Mouse (Mus musculus): ENCODE measurements around the gene Klhl32.
"Not testable (repeated sequence)": the region's sequence is repeated elsewhere in the genome, so short reads cannot be mapped to it uniquely, and the experiment has no call there.

Gene Klhl32

DNA sequence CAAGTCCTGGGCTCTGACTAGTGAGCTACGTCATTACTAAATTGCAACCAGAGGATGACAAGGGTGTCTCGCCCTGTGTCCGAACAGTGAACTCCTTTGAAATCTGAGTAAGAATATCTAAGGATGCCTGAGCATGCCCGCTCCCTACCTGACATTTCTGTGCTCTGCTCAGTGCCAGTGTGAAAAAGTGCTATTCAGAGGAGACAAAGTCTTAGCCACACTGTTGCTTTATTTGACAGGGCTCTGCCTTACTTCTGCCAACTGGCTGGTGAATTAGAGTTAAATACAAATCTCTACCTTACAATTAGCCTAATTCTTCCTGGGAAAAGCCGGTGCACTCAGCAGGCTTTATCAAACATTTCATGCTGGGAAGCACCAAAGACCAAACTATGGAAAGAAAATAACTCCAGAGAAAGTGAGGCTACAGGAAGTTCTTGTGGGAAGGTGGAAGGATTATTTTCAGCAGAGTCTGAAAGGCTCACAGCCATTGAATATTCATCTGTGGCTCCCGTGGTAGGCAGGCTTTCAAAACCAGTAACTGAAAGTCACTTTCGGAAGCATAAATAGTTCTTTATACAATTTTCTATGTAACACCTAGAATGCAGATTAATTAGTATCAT lies 57.1 kb downstream of the Klhl32 start:
- DNase-seq: no peak

DNA sequence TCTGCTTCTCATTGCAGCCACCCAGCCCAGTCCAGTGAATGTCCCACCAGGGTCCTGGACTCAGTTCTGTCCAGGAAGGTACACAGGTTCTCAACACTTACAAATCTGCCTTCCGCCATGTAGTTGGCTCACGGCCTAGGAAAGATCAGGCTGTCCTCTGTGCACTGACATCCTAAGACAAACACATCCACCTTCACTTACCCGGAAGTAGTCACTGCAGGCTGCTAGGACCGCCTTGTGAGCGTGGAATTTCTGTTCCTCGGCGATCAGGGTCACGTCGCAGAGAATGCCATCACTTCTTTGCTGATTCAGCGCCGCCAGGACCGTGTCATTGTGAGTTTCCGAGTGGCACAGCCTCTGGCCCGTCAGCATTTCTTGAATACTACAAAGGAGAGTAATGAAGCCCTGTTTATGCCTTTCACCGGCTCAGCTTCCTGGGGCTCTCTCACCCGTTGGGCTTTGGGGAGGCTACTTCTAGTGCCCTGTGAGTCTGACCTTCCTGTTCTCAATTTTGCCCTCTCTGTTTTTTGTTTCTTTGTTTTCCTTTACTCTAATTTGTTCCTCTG lies 58.4 kb downstream of the Klhl32 start:
- DNase-seq: no peak

DNA sequence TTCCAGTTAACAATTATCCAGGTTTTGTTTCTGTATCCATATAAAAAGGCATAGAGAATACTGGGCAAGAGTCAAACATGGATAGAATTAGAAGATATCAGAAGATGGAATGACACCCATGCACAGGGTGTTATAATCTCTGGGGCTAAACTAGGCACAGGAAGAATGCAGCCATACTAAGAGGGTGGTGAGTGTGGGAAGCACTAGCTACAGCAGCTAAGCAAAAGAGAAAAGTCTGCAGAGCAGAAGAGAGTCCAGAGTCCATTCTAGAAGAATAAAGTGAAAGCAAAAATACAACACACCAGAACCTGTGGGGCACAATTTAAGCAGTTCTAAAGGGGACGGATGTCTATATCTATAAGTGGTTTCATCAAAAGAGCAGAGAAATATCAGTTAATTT lies 61.6 kb downstream of the Klhl32 start:
- no peak for DNase-seq

DNA sequence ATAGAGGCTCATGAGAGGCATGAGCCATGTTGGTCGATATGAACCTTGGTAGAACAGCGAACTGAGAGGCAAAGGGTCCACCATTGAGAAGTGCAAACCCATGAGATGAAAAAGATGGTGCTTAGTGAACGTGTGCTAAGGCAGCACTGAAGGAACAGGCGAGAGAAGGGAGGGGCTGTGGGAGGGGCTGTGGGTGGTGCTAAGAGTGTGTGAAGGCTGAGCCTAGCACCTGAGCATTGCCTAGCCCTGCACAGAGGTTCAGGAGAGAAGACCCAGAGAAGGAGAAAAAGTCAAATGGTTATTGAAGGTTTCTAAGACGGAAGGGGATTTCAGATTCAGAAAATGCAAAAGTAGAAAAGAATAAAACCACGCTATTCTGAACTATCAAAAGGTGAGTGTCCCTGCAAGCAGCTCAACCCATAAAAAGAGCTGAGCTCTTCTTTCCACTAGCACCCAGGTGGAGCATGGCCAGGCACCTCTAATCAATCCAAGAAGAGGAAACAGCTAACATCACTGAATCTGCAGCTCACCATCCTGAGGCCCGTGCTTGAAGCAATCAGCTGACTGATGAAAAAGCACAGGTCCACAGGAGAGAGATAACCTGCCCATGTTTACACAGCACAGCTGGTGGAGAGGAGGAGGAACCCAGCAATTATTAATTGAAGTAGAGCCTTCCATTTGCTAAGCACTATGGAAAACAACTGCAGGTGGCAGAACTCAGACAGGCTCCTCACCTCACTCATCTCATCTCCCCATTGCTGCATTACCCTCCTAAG lies 65.0 kb downstream of the Klhl32 start:
- DNase-seq: no peak

DNA sequence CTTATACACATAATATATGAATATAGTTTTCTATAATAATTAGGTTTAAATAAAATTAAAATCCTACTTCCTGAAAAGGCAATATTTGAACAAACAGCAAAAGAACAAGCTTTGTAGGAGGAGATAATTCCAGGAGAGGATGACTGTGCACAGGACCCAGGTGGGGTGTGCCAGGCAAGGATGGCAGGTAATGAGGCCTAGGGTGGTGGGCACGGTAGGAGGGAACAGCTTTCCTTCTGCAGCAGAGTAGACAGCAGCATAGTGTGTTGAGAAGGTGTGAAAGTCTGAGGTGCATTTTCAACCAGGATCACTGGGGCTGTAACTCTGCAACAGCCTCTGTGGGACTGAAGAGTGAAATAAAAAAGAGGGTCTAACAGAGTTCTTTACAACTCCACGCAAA lies 85.0 kb downstream of the Klhl32 start:
- no peak for DNase-seq

DNA sequence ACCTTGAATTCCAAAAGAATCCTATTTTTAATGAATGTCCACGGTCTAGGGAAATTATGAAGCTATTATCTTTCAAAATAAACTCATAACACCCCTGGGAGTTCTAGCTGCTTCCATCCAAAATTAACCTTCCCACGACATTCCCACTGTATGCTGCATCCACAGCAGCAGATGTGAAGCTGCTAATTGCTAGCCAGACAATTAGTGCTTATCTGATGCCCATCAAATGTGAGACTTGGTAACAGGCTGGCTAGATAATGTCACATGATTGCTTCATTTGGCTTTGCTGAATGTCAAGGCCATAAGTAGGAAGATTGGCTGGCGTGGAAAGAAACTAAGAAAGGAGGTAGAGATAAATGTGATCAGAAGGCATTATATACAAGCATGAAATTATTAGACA lies 85.5 kb downstream of the Klhl32 start:
- DNase-seq: no peak

DNA sequence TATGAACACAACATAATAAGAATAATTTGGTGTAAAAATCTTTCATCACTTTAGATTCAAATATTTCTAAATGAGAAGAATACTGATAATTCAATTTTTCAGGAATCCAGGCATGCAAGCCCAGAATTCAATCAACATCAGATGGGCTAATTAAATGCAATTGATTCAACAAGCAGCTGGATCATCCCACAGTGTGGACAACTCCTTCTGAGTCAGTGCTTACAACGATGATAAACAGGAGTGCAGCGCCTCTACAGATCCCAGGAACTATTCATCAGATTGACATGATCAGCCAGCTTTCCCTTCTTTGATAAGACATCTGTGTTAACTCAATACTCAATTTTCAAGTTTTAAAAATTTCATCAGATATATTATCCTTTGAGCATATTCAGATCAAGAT lies 86.4 kb downstream of the Klhl32 start:
- DNase-seq: no peak

DNA sequence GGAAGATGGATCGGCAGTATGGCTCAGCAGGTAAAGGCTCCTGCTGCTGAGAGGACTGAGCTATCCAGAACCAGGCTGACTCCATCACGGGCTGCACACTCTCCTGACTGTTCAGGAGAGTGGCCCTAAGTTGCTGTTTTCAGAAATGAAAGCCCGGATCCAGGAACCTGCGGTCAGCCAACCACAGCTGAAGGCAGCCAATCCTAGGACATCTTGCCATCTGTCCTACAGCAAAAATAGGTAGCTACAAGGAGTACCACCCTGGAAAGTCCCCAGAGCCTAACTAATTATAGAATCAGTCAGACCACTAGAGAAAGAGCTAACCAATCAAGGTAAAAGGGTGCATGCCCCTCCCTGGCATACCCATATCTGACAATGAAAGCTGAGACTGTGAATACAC lies 87.5 kb downstream of the Klhl32 start:
- peak; percentile 49 for DNase-seq

DNA sequence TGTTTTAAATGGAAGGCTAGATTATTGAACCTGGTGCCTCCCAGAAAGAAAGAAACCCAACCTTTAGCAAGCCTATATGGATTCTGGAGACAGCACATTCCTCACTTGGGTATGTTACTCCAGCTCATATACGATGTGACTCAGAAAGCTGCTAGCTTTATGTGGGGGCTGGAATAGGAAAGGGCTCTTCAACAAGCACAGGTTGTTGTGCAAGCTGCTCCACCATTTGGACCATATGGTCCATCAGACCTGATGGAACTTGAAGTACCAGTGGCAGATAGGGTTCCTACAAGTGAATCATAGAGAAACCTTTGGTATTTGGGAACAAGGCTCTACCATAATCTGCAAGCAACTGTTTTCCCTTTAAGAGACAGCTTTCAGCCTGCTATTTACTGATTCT lies 92.0 kb downstream of the Klhl32 start:
- DNase-seq: peak; percentile 42

DNA sequence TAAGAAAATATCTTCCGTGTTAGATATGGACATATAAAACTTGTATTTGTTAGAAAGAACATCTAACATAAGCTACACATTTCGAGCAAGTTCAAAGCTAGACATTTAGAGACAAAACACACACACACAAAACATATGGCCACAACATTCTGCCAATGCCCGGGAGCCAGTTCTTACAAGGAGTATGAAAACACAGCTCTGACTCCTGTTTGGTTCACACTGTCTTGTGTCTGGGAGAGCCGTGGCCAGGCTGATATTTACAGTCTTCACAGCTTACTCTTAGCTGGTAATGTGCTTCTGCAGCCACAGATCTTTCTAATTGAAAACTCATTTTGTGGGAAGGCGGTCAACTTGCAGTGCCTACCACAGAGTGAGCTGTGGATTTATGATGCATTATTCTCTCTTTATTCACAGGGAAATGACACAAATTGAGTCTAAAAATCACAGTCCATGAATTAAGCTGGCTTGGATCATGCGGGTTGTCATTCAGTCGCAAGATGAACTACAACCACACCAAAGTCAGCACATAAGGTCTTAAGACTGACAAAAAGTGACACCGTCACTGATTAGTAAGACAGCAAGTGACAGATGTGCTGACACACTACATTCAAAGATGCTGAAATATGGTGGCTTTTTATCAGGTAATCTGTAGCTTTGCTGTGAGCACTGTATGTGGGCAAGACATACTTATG lies 98.3 kb downstream of the Klhl32 start:
- no peak for DNase-seq

DNA sequence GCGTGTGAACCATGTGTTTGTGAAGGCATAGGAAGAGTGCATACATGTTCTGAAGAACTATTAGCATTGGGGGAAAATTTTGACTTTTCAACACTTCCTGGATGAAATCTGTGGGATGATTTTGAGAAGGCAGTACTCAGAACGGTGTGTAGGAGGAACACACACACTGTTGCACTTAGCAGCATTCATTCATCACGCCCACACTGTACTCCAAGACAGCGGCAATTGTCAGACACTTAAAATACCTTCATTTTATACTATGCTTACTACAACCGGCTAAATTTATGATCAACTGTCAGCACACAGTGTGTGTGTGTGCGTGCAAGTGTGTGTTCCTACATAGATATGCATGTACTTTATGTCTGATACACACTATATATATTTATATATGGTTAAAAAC lies 113.8 kb downstream of the Klhl32 start:
- DNase-seq: no peak

DNA sequence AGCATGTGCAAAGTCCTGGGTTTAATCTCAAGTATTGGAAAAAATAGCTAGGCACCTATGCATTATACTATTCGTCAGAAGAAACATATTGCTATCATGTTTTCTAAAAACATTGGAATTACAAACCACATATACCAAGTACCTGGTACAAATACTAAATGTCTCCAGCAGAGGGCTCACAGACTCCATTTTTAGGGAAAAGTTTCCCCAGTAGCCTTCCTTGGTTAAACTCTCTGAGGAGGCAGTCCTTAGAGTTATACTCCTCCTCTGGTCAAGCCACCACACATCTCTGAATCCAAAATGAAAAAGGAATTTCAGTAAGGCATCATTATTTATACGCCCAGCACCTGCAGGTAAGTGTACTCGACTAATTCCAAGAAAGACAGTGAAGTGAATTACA lies 130.1 kb downstream of the Klhl32 start:
- DNase-seq: peak; percentile 45

DNA sequence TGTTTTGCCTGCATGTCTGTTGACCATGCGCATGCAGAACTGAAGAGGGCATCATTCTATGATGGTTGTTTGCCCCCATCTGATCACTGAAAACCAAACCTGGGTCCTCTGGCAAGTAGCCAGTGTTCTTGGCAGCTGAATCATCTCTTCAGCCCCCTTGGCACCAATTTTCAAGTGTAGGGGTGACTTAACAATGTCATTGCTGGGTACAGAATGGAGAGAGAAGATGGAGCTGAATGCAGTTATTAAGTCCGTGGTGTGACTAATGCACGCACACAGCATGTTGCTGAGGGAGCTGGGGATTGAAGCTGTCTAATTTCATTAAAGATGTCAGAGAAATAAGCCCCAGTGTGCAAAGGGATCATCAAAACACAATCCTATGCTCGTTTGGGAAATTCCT lies 135.4 kb downstream of the Klhl32 start:
- DNase-seq: no peak

DNA sequence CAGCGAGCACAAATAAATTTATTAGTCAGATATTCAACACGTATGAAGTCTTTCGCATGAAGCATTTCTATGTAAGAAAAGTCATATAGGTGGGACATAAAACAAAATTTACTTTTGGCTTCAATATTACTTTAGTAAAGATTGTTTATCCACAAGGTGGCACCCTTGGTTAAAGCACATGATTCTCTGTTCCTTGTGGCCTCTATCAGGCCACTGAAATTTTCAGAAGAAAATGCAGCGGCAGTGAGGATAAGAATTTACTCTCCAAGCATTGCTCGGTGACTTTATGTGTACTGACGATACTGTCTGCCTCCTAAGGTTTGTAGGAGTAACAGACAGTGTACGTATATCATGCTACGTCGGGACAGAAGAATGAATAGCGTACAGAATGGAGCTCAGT lies 136.6 kb downstream of the Klhl32 start:
- no peak for DNase-seq

DNA sequence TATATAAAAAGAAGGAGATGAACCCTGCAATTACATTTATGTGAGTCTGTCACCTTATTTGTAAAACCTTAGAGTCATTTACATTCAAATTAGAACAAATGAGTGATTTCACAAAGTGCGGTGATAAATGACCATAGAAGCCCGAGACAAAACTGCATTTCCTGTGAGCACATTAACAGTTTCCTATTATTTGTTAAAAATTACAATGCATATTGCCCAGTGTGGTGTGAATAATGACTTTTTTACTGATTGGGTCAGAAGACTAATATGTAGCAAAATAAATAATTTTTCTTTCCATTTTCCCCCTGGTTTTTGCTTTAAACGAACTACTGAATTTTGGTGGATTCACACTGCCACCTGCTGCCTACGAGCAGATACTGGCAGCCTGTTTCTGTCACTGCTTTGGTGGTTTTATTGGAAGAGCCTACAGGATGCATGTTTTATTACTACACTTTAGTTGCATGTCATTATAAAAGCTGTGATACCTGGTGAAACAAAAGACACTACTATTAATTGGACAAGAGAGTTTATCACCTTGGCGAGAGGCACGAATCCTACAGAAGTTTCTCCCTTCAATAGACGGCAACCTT lies 152.3 kb downstream of the Klhl32 start:
- DNase-seq: no peak

DNA sequence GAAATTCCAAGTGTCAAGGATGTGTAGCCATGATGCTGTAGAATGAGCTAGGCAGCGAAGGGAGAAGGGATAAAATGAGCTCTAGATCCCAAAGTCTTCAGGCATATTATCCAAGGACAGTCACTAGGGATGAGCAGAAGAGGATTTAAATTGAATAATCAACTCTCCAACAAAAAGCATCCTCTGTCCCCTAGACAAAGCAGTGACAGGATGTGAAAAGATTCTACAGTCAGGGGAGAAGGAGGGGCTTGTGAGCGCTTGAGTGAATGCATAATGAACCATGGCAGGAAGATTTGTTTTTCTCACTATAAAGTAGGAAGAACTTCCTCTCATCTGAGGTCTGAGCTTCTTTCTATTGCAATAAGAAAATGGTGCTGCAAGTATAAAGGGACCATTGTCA lies 170.8 kb downstream of the Klhl32 start:
- no peak for DNase-seq

DNA sequence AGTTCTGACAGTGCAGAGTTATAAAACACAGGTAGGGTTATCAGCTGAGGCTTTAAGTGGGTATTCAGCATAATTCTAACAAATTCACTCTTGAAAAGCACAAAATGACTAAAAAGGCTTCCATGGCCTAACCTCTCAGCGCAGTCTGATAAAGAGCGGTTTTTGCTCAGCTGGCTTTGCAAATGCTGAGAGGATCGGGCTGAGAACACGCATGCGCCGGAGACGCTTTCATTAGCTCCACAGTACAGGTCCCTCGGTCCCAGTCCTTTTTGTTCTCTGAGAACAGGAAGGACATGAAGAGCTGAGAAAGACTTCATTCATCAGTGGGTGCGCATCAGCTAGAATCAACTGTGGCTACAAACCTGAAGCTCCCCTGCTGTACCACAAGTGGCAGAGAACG lies 180.9 kb downstream of the Klhl32 start:
- DNase-seq: no peak

DNA sequence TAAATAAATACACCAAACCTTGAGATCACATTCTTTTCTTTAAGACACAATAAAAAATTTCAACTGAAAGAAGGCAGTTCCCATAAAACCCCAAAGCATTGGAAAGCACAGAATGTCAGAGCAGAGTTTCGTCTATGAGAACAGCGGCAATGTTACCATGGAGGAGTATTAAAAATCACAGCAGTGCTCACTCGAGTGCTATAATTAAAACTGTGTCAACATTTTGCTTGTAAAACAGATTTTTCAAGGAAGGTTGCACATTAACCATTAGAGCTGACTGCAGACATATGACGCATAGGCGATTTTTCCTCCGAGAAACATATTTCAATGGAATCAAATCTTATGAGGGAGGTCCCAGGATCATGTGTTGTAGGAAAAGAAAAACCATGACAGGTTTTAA lies 191.7 kb downstream of the Klhl32 start:
- no peak for DNase-seq

DNA sequence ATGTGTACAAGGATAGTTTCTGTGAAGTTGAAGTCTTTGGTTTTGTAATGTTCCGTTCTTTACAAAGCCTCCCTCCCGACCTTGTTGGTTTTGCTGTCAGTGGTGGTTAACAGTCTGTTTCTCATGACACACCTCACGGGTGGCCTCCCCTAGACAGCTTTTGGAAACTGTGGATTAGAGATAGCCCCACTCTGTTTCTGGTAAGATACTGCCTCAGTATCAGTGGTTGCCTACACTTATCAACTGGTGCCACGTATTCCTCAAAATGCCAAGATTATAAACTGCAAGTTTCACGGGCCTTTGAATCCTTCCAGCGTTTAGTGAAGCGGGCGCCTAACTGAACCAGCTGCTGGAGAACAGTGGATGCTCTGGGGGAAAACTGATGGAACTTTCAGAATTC lies 206.2 kb downstream of the Klhl32 start:
- DNase-seq: not testable (repeated sequence)

DNA sequence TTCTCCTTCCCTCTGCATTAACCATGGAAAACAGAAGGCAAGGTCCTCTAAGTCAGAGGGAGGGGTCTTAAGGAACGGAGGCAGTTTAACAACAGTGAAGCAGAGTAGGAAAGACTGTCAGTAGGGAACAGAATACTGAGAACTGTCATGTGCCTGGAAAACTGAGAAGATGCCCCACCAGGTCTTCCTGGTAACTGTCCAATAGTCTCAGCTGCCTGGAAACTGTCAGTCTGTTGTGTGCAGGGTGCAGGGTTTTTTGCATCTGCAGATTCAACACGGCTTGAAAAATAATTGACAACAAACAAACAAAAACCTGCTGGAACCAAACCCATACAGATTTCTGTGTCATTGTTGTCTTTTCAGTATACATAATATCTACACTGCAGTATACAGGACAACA lies 208.6 kb downstream of the Klhl32 start:
- DNase-seq: no peak

DNA sequence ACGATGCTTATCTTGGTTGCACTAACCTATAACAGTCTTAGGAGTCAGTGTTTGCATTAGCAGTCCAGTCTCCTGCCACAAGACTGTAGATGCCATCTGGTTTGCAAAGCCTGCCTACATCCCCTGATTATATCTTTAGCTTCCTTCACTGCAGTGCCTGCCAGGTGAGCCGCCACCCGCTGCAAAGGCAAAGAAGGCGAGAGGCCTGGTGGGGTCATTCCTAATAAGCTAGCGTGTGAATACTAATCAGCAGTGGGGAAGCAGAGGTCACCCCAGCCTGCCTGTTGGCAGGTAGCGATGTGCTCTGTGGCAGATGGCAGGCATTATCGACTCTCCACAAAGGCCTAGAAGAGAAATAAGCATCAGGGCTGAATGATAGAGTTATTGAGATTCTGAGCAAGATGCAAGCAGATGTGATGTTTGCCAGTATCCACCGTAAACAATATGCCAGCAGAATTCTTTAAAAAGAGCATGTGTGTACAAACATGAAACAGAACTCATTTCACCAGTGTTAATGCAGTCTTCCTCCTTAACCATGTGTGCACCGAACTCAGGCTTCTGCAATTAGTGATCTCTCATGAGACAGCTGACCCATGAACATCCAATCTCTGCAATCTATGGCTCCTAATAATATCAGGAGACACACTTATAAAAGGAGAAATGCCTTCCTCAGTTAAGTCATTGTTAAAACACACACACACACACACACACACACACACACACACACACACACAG lies 219.6 kb downstream of the Klhl32 start:
- peak; percentile 73 for DNase-seq

DNA sequence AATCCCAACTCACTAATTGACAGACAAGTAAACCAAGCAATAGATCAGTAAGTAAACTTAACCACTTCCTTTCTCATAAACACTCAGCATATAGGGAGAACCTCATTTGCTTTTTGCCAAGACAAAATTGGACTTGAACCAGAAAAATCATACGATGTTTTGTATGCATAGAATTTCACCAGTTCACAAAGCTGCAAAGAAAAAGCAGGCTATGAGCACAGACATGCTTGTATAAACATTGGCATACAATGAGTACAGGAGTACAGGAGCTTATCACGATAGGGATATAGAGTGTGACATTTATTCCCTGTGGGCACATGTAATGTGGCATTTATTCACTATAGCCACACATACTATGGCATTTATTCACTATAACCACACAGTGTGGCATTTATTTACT lies 220.5 kb downstream of the Klhl32 start:
- no peak for DNase-seq

DNA sequence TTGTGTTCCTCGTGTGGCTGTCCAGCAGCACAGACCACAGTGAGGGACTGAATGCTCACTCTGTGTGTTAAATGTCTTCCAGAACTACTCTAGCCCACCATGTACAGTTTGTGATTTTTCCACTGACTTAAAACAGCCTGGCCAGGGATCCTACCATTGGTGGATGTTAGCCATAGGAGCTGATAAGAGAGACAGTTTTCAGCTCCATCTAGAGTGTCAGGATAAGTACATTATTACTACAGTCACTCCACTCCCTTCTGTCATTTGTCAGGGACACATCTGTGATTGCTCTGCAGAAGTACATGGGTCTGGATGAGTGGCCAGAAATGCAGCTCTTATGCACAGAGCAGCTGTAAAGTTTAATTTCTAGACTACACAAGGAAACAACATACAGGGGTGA lies 223.1 kb downstream of the Klhl32 start:
- no peak for DNase-seq

Data from cerebellum, adult 9-11 months (tissue).